Mouse (Mus musculus): ENCODE measurements around the gene 4930558C23Rik. TPM values are rescaled to one million over a fixed set of nuclear protein-coding genes. Genes with fewer than 3 reads are reported as not detected.
"Not testable (repeated sequence)": the region's sequence is repeated elsewhere in the genome, so short reads cannot be mapped to it uniquely, and the experiment has no call there.

The 4930558C23Rik gene
- total RNA-seq, 1 experiment = 0.31 TPM

DNA sequence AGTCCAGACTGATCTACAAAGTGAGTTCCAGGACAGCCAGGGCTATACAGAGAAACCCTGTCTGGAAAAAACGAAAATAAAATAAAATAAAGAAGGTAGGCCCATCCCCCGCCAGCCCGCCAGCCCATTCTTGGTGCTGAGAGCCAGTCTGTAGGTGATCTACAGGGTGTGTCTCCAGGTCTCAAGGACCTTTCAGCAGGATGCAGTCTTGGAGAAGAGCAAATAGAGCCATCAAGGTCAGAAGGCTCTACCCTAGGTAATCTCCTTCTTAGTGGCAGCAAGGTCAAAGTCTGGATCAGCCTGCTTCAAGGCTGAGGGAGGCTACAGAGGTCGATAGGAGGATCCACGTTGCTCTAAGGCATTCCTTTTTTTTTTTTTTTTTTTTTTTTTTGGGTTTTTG, 23.8 kb upstream of the 4930558C23Rik start:
- in situ Hi-C loops (cut with MboI; ENCODE audit: low sequenced_read_pairs in 2 of 2, unreplicated experiment in 2 of 2); H3K36me3 ChIP-seq (ENCODE audit: control insufficient read depth, insufficient read depth, low read length, poor library complexity, severe bottlenecking); H3K4me1 ChIP-seq (ENCODE audit: control insufficient read depth in 2 of 2, insufficient read depth in 2 of 2, low read length in 2 of 2, poor library complexity in 1 of 2); H3K9me3 ChIP-seq (ENCODE audit: control insufficient read depth, insufficient read depth, low read depth, low read length); H3K9ac ChIP-seq (ENCODE audit: insufficient read depth, low read depth, low read length, poor library complexity, severe bottlenecking); DNase-seq (ENCODE audit: low read depth, low spot score); H3K4me3 ChIP-seq (ENCODE audit: insufficient read depth in 1 of 2, low read depth in 1 of 2, low read length in 2 of 2, poor library complexity in 1 of 2, severe bottlenecking in 1 of 2); H3K27ac ChIP-seq (ENCODE audit: insufficient read depth, low read depth, low read length, poor library complexity, severe bottlenecking): not testable (repeated sequence)
- TF ChIP-seq ZNF384 (IDR thresholded peaks at IDR 0.05; ENCODE audit: low read depth, low read length) = peak; percentile 70; the same call in 1 of the 2 replicates

DNA sequence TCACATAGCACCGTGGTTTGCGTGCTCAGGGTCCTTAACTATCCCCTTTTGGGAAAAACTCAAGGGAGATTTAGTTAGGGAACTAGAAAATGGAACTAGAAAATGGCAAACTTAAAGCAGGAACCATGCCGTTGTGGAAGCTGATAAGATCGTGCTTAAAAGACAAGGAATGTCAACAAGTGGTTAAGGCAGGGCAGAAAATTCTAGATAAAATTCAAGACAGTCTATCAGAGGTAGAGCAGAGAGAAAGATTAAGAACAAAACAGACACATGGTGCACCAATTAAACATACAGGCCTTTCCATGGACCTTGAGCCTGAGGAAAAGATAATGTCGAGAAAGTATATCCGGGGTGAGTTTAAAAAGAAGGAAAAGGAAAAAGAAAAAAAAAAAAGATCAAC, 15.2 kb upstream of the 4930558C23Rik start:
- no peak overlapping the region for H3K4me3 ChIP-seq (ENCODE audit: insufficient read depth in 1 of 2, low read depth in 1 of 2, low read length in 2 of 2, poor library complexity in 1 of 2, severe bottlenecking in 1 of 2)
- H3K36me3 ChIP-seq (ENCODE audit: control insufficient read depth, insufficient read depth, low read length, poor library complexity, severe bottlenecking) = no peaks in the 10 kb centered on the region
- peaks cover 8% of the 10 kb centered on the region for H3K9me3 ChIP-seq (ENCODE audit: control insufficient read depth, insufficient read depth, low read depth, low read length)

DNA sequence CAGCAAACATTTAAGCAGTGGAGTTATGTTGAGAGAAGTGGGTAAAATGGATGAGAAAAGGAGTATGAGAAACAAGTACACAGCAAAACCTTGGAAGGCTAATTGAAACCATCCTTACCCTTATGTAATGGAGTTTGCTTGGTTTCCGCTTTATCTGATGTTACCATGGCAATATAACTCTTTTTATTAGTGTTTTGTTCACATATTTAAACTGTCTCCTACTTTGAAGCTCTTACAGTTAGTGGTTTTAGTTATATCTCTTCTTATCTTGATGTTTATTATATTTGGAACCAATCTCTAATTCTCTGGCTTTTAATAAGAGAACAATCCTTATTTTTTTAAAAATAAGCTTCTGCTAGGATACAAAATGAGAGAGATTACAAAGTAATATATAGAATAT, 9.6 kb upstream of the 4930558C23Rik start:
- Histone ChIP-seq H3K36me3 (ENCODE audit: control insufficient read depth, insufficient read depth, low read length, poor library complexity, severe bottlenecking) (no peaks in the 10 kb centered on the region), H3K9me3 (ENCODE audit: control insufficient read depth, insufficient read depth, low read depth, low read length) (peaks cover 2% of the 10 kb centered on the region), H3K27ac (ENCODE audit: insufficient read depth, low read depth, low read length, poor library complexity, severe bottlenecking) (no peak overlapping the region), H3K4me1 (ENCODE audit: control insufficient read depth in 2 of 2, insufficient read depth in 2 of 2, low read length in 2 of 2, poor library complexity in 1 of 2) (peaks cover 0 to 2% of the 10 kb centered on the region in 2 experiments; a peak in 1 of 4 replicates), H3K4me3 (ENCODE audit: insufficient read depth in 1 of 2, low read depth in 1 of 2, low read length in 2 of 2, poor library complexity in 1 of 2, severe bottlenecking in 1 of 2) (no peak overlapping the region), H3K9ac (ENCODE audit: insufficient read depth, low read depth, low read length, poor library complexity, severe bottlenecking) (no peak overlapping the region)
- TF ChIP-seq HCFC1 (IDR thresholded peaks at IDR 0.05; ENCODE audit: borderline replicate concordance, insufficient read depth, low read length) (no peak), MAFK (IDR thresholded peaks at IDR 0.05; ENCODE audit: insufficient read depth, low read depth, low read length) (no peak), CHD2 (IDR thresholded peaks at IDR 0.05; ENCODE audit: low read depth, low read length) (no peak), ZNF384 (IDR thresholded peaks at IDR 0.05; ENCODE audit: low read depth, low read length) (no peak), ZC3H11A (IDR thresholded peaks at IDR 0.05; ENCODE audit: borderline replicate concordance, low read depth, low read length) (no peak)
- DNase-seq (ENCODE audit: low read depth, low spot score) = no peak
- in situ Hi-C loops (cut with MboI; ENCODE audit: low sequenced_read_pairs in 2 of 2, unreplicated experiment in 2 of 2) = no loop called here

More for the DNA sequence above, 15.2 kb upstream of the 4930558C23Rik start:
- no peak for TF ChIP-seq CHD2 (IDR thresholded peaks at IDR 0.05; ENCODE audit: low read depth, low read length)
- TF ChIP-seq HCFC1 (IDR thresholded peaks at IDR 0.05; ENCODE audit: borderline replicate concordance, insufficient read depth, low read length) = no peak
- no peak for TF ChIP-seq ZC3H11A (IDR thresholded peaks at IDR 0.05; ENCODE audit: borderline replicate concordance, low read depth, low read length)
- TF ChIP-seq ZNF384 (IDR thresholded peaks at IDR 0.05; ENCODE audit: low read depth, low read length) = no peak
- no peak for TF ChIP-seq MAFK (IDR thresholded peaks at IDR 0.05; ENCODE audit: insufficient read depth, low read depth, low read length)
- no peak for DNase-seq (ENCODE audit: low read depth, low spot score)
- in situ Hi-C loops (cut with MboI; ENCODE audit: low sequenced_read_pairs in 2 of 2, unreplicated experiment in 2 of 2) = no loop called here
- no peak overlapping the region for H3K27ac ChIP-seq (ENCODE audit: insufficient read depth, low read depth, low read length, poor library complexity, severe bottlenecking)
- H3K9ac ChIP-seq (ENCODE audit: insufficient read depth, low read depth, low read length, poor library complexity, severe bottlenecking) = no peak overlapping the region
- no peaks in the 10 kb centered on the region for H3K4me1 ChIP-seq (ENCODE audit: control insufficient read depth in 2 of 2, insufficient read depth in 2 of 2, low read length in 2 of 2, poor library complexity in 1 of 2)

DNA sequence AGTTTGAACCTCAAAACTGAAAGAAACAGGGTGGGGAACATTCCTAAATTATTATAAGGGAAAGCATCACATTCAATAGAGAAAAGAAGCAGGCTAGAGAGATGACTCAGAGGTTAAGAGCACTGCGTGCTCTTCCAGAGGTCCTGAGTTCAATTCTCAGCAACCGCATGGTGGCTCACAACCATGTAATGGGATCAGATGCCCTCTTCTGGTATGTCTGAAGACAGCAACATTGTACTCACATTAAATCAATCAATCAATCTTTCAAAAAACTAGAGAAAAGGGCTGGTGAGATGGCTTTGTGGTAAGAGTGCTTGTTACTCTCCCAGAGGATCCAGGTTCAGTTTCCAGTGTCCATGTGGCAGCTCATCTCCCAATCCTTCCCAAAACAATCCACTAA, 6.2 kb upstream of the 4930558C23Rik start:
- in situ Hi-C loops (cut with MboI; ENCODE audit: low sequenced_read_pairs in 2 of 2, unreplicated experiment in 2 of 2) = no loop called here
- DNase-seq (ENCODE audit: low read depth, low spot score) = no peak

DNA sequence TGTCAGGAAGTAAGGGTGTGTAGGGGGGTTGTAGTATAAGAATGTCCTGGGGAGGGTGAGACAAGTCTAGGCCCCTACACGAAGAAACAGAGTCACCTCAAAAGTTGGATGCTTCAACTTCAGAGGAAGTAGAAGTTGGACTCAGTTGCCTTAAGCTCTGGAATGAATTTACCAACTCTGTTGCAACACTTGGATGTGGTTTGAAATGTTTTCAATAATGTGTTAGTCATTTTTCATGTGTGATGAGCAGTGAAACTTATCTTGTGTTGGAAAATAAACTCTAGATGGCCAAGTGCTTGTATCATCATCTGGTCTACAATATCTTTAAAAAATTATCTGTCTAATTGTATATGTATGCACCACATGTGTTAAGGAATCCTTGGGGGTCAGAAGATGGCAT, 5.1 kb upstream of the 4930558C23Rik start:
- Histone ChIP-seq H3K4me3 (ENCODE audit: insufficient read depth in 1 of 2, low read depth in 1 of 2, low read length in 2 of 2, poor library complexity in 1 of 2, severe bottlenecking in 1 of 2) (no peak overlapping the region), H3K4me1 (ENCODE audit: control insufficient read depth in 2 of 2, insufficient read depth in 2 of 2, low read length in 2 of 2, poor library complexity in 1 of 2) (peaks cover 0 to 2% of the 10 kb centered on the region in 2 experiments; a peak in 1 of 4 replicates), H3K27ac (ENCODE audit: insufficient read depth, low read depth, low read length, poor library complexity, severe bottlenecking) (no peak overlapping the region), H3K36me3 (ENCODE audit: control insufficient read depth, insufficient read depth, low read length, poor library complexity, severe bottlenecking) (no peaks in the 10 kb centered on the region), H3K9me3 (ENCODE audit: control insufficient read depth, insufficient read depth, low read depth, low read length) (no peaks in the 10 kb centered on the region), H3K9ac (ENCODE audit: insufficient read depth, low read depth, low read length, poor library complexity, severe bottlenecking) (no peak overlapping the region)
- TF ChIP-seq CHD2 (IDR thresholded peaks at IDR 0.05; ENCODE audit: low read depth, low read length) = no peak
- TF ChIP-seq ZNF384 (IDR thresholded peaks at IDR 0.05; ENCODE audit: low read depth, low read length) = no peak
- no peak for TF ChIP-seq HCFC1 (IDR thresholded peaks at IDR 0.05; ENCODE audit: borderline replicate concordance, insufficient read depth, low read length)
- TF ChIP-seq MAFK (IDR thresholded peaks at IDR 0.05; ENCODE audit: insufficient read depth, low read depth, low read length) = no peak
- TF ChIP-seq ZC3H11A (IDR thresholded peaks at IDR 0.05; ENCODE audit: borderline replicate concordance, low read depth, low read length) = no peak
- no peak for DNase-seq (ENCODE audit: low read depth, low spot score)
- in situ Hi-C loops (cut with MboI; ENCODE audit: low sequenced_read_pairs in 2 of 2, unreplicated experiment in 2 of 2) = no loop called here

More for the DNA sequence above, 6.2 kb upstream of the 4930558C23Rik start:
- TF ChIP-seq ZC3H11A (IDR thresholded peaks at IDR 0.05; ENCODE audit: borderline replicate concordance, low read depth, low read length) (no peak), ZNF384 (IDR thresholded peaks at IDR 0.05; ENCODE audit: low read depth, low read length) (no peak), HCFC1 (IDR thresholded peaks at IDR 0.05; ENCODE audit: borderline replicate concordance, insufficient read depth, low read length) (no peak), CHD2 (IDR thresholded peaks at IDR 0.05; ENCODE audit: low read depth, low read length) (no peak), MAFK (IDR thresholded peaks at IDR 0.05; ENCODE audit: insufficient read depth, low read depth, low read length) (no peak)
- Histone ChIP-seq H3K27ac (ENCODE audit: insufficient read depth, low read depth, low read length, poor library complexity, severe bottlenecking) (no peak overlapping the region), H3K9me3 (ENCODE audit: control insufficient read depth, insufficient read depth, low read depth, low read length) (no peaks in the 10 kb centered on the region), H3K36me3 (ENCODE audit: control insufficient read depth, insufficient read depth, low read length, poor library complexity, severe bottlenecking) (no peaks in the 10 kb centered on the region), H3K4me3 (ENCODE audit: insufficient read depth in 1 of 2, low read depth in 1 of 2, low read length in 2 of 2, poor library complexity in 1 of 2, severe bottlenecking in 1 of 2) (no peak overlapping the region), H3K9ac (ENCODE audit: insufficient read depth, low read depth, low read length, poor library complexity, severe bottlenecking) (no peak overlapping the region), H3K4me1 (ENCODE audit: control insufficient read depth in 2 of 2, insufficient read depth in 2 of 2, low read length in 2 of 2, poor library complexity in 1 of 2) (peaks cover 0 to 2% of the 10 kb centered on the region in 2 experiments; a peak in 1 of 4 replicates)
